Mouse (Mus musculus) neural tube, embryonic 11.5 days (tissue): ENCODE results near the gene Xcl1. TPM values are rescaled to one million over a fixed set of nuclear protein-coding genes. Genes with fewer than 3 reads are reported as not detected.

ENCODE experiments used
- ATAC-seq: fragments of 200-750 bp; cut with Nextera tagmentation; 2 replicates; pipeline ENCODE4 v1.8.0; 2017; ENCODE audit warnings: moderate number of reproducible peaks, mild to moderate bottlenecking, moderate TSS enrichment, moderate library complexity; ENCODE audit not compliant: insufficient read depth, low FRiP score, low TSS enrichment
- DNase-seq: peaks from one replicate; pipeline ENCODE4 v3.0.0-alpha.2; 2015; ENCODE audit warnings: low spot score
- H3K27ac ChIP-seq: fragments of 300-500 bp; sonication (generic); 2 replicates; pipeline ENCODE4 v1.5.1; 2014; ENCODE audit warnings: low read depth, mild to moderate bottlenecking, low read length
- H3K27me3 ChIP-seq: fragments of 300-500 bp; sonication (generic); 2 replicates; pipeline ENCODE4 v1.6.1; 2014; ENCODE audit warnings: mild to moderate bottlenecking, low read length, mixed read lengths; ENCODE audit not compliant: control insufficient read depth, insufficient read depth
- H3K36me3 ChIP-seq: fragments of 300-500 bp; sonication (generic); 2 replicates; pipeline ENCODE4 v1.6.1; 2014; ENCODE audit warnings: mild to moderate bottlenecking, low read length, moderate library complexity, mixed read lengths; ENCODE audit not compliant: control insufficient read depth, insufficient read depth
- H3K4me1 ChIP-seq: fragments of 300-500 bp; sonication (generic); 2 replicates; pipeline ENCODE4 v1.6.1; 2014; ENCODE audit warnings: low read length, mixed read lengths; ENCODE audit not compliant: control insufficient read depth, insufficient read depth
- H3K4me2 ChIP-seq: fragments of 300-500 bp; sonication (generic); 2 replicates; pipeline ENCODE4 v1.6.1; 2014; ENCODE audit warnings: low read depth, mild to moderate bottlenecking, moderate library complexity
- H3K4me3 ChIP-seq: fragments of 300-500 bp; sonication (generic); 2 replicates; pipeline ENCODE4 v1.5.1; 2014; ENCODE audit warnings: low read depth, low read length
- H3K9ac ChIP-seq: fragments of 300-500 bp; sonication (generic); 2 replicates; pipeline ENCODE4 v1.6.1; 2014; ENCODE audit warnings: mild to moderate bottlenecking, low read length
- H3K9me3 ChIP-seq: fragments of 300-500 bp; sonication (generic); 2 replicates; pipeline ENCODE4 v1.6.1; 2016; ENCODE audit warnings: low read length; ENCODE audit not compliant: control insufficient read depth
- WGBS: fragments of 180-500 bp; shearing (Covaris S2); extraction: QIAGEN DNeasy Blood & Tissue Kit; methylation state at CpG from one replicate; pipeline ENCODE4 v1.1.7; 2014; 5-methylcytosine and 5-hydroxymethylcytosine counted together
- polyA plus RNA-seq: library from polyadenylated mRNA; unstranded; fragments of >200 nt; fragmentation: Nextera tagmentation; extraction: Ambion mirVana; gene quantifications from 2 replicates; pipeline ENCODE4 v1.2.1, GENCODE M21; 2014

Xcl1 gene
- polyA plus RNA-seq, 1 experiment from 2014 or later: not detected

GRCm38 (mm10) chr1:164960610-164961009 lies 25.3 kb upstream of the Xcl1 start:
- Histone ChIP-seq H3K4me1 (no peaks in the 10 kb centered on the region), H3K36me3 (no peaks in the 10 kb centered on the region), H3K27me3 (no peaks in the 10 kb centered on the region), H3K27ac (no peak overlapping the region), H3K9ac (no peak overlapping the region), H3K4me2 (no peak overlapping the region), H3K9me3 (no peaks in the 10 kb centered on the region), H3K4me3 (no peak overlapping the region)
- WGBS: 47% methylated on average over 2 of the region's 2 CpGs
- DNase-seq: no peak
- ATAC-seq: no peak

GRCm38 (mm10) chr1:164959787-164960385 lies 24.6 kb upstream of the Xcl1 start:
- Histone ChIP-seq H3K4me2 (no peak overlapping the region), H3K27ac (no peak overlapping the region), H3K36me3 (no peaks in the 10 kb centered on the region), H3K9me3 (no peaks in the 10 kb centered on the region), H3K4me1 (no peaks in the 10 kb centered on the region), H3K27me3 (no peaks in the 10 kb centered on the region), H3K9ac (no peak overlapping the region), H3K4me3 (no peak overlapping the region)
- peak; percentile 11 for DNase-seq
- WGBS: 46% methylated on average over 11 of the region's 11 CpGs
- ATAC-seq: no peak

GRCm38 (mm10) chr1:164959160-164959559 lies 23.8 kb upstream of the Xcl1 start:
- no peak overlapping the region for H3K4me2 ChIP-seq
- no peak overlapping the region for H3K27ac ChIP-seq
- WGBS: 91% methylated on average over 3 of the region's 3 CpGs
- H3K4me1 ChIP-seq: no peaks in the 10 kb centered on the region
- H3K4me3 ChIP-seq: no peak overlapping the region
- ATAC-seq (no peak), DNase-seq (no peak)
- no peaks in the 10 kb centered on the region for H3K9me3 ChIP-seq
- H3K9ac ChIP-seq: no peak overlapping the region
- H3K36me3 ChIP-seq: no peaks in the 10 kb centered on the region
- H3K27me3 ChIP-seq: no peaks in the 10 kb centered on the region

GRCm38 (mm10) chr1:164957974-164958373 lies 22.6 kb upstream of the Xcl1 start:
- H3K4me3 ChIP-seq: no peak overlapping the region
- H3K9ac ChIP-seq: no peak overlapping the region
- H3K9me3 ChIP-seq: no peaks in the 10 kb centered on the region
- 91% methylated on average over 3 of the region's 3 CpGs for WGBS
- no peak overlapping the region for H3K27ac ChIP-seq
- no peaks in the 10 kb centered on the region for H3K4me1 ChIP-seq
- DNase-seq: no peak
- ATAC-seq: no peak
- no peak overlapping the region for H3K4me2 ChIP-seq
- H3K27me3 ChIP-seq: no peaks in the 10 kb centered on the region
- no peaks in the 10 kb centered on the region for H3K36me3 ChIP-seq

- H3K4me2 ChIP-seq: no peak overlapping the region
- H3K4me1 ChIP-seq: no peaks in the 10 kb centered on the region
- ATAC-seq (no peak), DNase-seq (no peak)
- H3K9ac ChIP-seq: no peak overlapping the region
- H3K27ac ChIP-seq: no peak overlapping the region
- no peaks in the 10 kb centered on the region for H3K9me3 ChIP-seq
- H3K4me3 ChIP-seq: no peak overlapping the region
- H3K36me3 ChIP-seq: no peaks in the 10 kb centered on the region
- WGBS: 89% methylated on average over 3 of the region's 3 CpGs
- H3K27me3 ChIP-seq: no peaks in the 10 kb centered on the region
Measured at GRCm38 (mm10) chr1:164956725-164957399, 21.5 kb upstream of the Xcl1 start.

- Histone ChIP-seq H3K4me2 (no peak overlapping the region), H3K27ac (no peak overlapping the region), H3K27me3 (no peaks in the 10 kb centered on the region), H3K9me3 (no peaks in the 10 kb centered on the region), H3K9ac (no peak overlapping the region), H3K4me1 (no peaks in the 10 kb centered on the region), H3K36me3 (no peaks in the 10 kb centered on the region), H3K4me3 (no peak overlapping the region)
- no peak for DNase-seq
- WGBS: 76% methylated on average over 7 of the region's 7 CpGs
- ATAC-seq: no peak
Measured at GRCm38 (mm10) chr1:164955452-164956196, 20.3 kb upstream of the Xcl1 start.

GRCm38 (mm10) chr1:164953574-164953973 lies 18.2 kb upstream of the Xcl1 start:
- H3K9me3 ChIP-seq: no peaks in the 10 kb centered on the region
- no peaks in the 10 kb centered on the region for H3K36me3 ChIP-seq
- H3K4me1 ChIP-seq: no peaks in the 10 kb centered on the region
- DNase-seq (no peak), ATAC-seq (no peak)
- H3K4me3 ChIP-seq: no peak overlapping the region
- H3K9ac ChIP-seq: no peak overlapping the region
- 94% methylated on average over 6 of the region's 6 CpGs for WGBS
- no peaks in the 10 kb centered on the region for H3K27me3 ChIP-seq
- no peak overlapping the region for H3K4me2 ChIP-seq
- H3K27ac ChIP-seq: no peak overlapping the region

- WGBS: 79% methylated on average over 2 of the region's 2 CpGs
- Histone ChIP-seq H3K27me3 (no peaks in the 10 kb centered on the region), H3K4me2 (no peak overlapping the region), H3K4me3 (no peak overlapping the region), H3K36me3 (no peaks in the 10 kb centered on the region), H3K9me3 (no peaks in the 10 kb centered on the region), H3K9ac (no peak overlapping the region), H3K27ac (no peak overlapping the region), H3K4me1 (no peaks in the 10 kb centered on the region)
- DNase-seq (no peak), ATAC-seq (no peak)
Measured at GRCm38 (mm10) chr1:164936060-164936459, 733 bp upstream of the Xcl1 start.
